Mouse (Mus musculus) urinary bladder, adult 18-20 months (tissue): ENCODE measurements at regions not wholly inside any gene's neighbourhood (a gene's known extent, or its start where the extent isn't known, plus 50 kb on each side); places are given as distances from the start of the nearest gene placed in this dataset.
A peak's percentile ranks its signal among the peaks of the same experiment; 100 is the strongest.

Source experiments
- DNase-seq, 2 experiments: peaks; one replicate each; pipeline ENCODE4 v3.0.0; 2022; ENCODE audit warnings: low spot score in 2 of 2, mixed read lengths in 2 of 2

DNA sequence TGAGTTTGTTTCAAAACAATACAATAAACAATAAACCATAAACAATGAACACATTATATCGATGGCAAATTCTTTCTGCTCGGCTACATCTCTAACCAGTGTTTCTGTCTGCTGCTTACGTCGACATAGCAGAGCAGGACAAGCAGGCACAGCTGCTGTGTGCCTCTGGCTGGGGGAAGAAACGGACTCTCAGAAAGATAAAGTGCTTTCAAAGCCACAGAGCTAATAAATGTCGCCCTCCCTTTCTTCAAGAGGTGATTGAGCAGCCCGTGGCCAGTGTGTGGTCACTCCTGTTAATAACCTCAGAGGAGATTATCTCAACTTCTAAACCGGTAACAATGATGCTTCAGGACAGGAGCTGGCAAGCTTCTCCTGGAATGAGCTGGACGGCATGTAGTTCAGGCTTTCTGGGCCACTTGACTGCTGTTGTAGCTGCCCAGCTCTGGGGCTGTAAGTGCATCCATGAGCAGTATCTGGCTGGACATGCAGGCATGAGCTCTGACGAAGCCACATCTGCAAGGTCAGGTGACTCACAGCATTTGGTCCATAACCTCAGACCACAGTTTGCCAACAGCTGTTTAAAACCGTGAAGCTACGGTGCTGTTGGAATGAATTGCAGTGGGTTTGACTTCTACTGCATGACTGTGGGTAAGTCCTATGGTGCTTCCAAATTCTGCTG, 55.6 kb downstream of the Evx1 start:
- DNase-seq = no peak

DNA sequence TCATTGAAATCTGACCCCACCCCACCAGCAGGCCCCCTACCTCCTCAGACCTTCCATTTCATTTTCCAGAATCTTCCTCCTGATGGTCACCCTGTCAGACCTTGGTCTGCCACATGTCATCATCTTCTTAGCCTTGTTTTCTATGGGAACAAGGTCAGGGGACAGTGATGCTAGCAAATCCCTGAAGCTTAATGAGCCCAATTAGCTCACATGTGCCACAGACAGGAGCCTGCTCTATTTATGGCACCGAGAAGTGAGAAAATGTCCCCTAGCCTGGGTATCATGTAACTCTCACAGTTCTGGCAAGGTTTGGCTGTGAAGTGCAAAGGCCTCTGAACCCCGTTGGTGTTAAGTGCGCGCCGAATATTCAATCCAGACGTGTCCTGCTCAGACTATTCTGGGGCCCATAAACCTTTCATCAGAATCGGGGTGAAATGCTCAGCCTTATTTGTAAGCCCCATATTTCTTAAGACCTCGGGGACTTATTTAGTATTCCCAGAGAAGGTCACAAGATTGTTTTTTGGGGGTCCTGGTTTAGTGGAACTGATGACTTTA, 57.6 kb downstream of the Evx1 start:
- no peak for DNase-seq

DNA sequence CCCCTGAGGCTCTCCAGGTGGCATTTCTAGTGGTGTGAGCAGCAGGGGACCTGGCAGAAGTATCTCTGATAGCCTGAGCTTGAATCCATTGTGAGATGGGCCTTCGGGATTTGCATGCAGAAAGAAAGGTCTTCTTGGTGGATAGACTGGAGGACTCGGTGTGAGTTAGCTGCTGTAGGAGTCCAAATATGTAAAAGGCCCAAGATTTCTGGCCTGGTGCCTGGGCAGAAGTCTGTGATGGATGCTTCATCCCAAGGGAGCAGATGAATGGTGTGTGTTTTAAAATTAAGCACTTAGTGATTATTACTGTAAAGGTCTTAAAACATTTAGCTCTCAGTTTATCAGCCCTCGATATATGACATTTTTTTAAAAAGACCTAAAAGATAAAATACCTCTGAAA, 65.8 kb downstream of the Evx1 start:
- no peak for DNase-seq

DNA sequence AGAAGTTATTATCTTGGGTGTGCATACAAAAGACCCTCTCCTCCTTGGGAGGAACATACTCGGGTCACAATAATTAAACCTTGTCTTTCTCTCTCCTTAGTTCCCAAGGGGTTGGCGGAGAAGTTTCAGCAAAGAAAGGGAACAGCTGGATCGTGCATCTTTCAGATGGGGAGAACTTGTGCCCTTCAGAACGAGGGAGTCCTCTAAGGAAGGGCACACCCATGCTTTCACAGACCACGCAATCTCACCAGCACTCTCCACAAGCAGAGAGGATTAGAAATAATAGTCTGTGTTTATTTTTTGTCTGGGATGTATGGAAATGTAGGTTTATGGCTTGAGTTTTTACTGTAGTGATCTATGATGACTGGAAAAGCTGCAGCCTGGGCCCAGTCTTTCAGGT, 66.3 kb downstream of the Evx1 start:
- DNase-seq = no peak

DNA sequence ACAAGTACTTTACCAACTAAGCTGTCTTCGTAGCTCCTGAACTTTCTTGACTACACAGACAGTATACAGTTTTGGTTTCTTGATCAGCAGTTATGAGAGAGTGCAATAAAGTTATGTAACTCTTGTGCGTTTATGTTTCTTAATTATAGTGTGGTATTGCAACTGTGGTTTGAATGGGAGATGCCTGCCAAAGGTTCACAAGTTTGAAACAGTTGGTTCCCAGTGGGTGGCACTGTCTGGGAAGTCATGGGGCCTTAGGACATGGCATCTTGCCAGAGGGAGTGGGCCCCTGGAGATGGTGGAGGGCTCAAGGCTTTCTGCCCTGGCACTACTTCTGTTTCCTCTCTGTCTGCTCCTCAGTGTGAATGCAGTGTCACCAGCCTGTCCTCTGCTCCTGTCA, 71.7 kb downstream of the Evx1 start:
- no peak for DNase-seq

DNA sequence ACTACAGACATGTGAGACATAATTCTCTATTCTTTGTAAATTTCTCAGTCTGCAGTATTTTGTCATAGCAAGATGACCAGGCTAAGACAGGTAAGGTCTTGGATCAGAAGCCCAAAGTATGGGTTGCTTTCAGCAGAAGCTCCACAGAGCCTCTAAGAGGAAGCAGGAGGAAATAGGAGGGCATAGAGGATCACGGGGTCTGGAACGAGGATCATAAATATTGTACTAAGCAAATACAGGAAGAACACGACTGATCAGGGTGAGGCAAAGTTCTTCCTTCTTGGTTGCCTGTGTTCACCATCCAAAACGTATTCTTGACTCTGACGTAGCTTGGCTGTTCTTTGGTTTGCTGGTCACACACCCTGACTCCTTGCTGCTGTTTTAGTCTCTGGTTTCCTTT, 88.1 kb downstream of the Evx1 start:
- no peak for DNase-seq

DNA sequence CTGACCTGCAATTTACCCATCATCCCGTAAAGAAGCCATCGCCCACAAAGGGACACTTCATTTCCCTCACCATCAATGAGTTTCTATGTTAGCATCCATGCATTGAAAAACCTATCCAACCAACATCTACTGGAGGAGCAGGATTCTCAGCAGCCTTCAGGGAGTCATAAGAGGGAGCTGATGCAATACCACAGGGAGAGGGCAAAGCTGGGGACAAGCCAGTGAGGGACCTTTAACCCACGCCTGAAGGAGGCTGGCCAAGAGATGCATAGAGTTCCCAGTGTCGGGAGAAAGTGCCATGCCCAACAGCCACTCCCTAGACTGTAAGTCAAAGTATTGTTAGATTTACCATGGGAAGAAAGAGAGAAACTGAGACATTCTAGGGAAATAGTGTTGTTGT, 96.7 kb downstream of the Evx1 start:
- DNase-seq = no peak

DNA sequence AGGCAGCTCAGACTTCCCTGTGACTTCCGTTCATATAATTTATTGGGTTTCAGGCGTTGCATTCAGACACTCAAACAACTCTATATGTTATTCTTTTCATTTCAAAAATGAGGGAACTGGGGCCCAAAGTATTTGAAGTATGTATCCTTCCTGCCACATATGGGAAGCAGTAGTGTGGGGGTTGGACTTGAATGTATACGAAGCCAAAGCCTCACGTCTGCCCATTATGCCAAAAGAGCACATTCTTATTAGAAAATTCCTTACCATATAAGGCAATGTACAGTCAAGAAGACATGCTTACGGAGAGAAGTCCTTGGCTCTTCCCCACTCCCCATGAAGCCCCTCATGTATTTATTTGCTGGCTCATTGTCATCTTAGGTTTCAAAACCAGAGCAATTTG, 97.4 kb downstream of the Evx1 start:
- DNase-seq = no peak

DNA sequence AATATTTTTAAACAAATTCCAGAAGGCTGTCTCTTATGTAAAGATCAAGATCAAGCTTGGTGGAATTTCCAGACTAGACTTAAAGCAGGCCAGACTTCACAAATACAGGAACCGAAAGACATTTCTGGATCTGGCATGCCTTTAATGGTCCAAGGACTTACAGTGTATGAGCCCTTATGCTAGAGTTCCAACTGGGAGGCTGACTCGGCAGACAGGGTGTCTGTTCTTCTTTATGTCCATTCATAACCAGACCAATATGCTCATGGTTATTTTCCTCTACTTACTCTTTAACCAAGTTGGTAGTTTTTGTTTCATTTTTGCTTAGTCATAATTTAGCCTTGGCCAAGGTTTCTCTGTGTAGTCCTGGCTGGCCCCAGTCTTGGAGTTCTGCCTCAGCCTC, 98.0 kb downstream of the Evx1 start:
- DNase-seq = no peak

DNA sequence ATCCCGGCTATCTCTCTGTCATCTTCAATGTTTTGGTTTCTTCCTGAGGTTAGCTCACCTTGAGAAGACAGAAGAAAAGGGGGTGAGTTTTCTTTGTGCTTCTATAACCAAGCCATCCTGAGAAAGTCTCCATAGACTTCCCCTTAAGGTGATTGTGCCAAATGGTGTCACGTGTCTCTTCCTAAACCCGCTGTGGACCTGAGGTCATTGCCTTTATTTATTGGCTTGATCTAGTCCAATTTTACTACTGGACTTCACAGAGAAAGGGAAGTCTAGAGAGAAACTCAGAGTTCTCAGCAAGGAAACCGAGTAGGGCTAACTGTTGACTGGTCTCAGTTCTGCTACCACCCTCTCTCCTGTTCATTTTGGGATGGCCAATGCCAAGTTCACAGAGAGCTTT, 100.3 kb downstream of the Evx1 start:
- DNase-seq = no peak

DNA sequence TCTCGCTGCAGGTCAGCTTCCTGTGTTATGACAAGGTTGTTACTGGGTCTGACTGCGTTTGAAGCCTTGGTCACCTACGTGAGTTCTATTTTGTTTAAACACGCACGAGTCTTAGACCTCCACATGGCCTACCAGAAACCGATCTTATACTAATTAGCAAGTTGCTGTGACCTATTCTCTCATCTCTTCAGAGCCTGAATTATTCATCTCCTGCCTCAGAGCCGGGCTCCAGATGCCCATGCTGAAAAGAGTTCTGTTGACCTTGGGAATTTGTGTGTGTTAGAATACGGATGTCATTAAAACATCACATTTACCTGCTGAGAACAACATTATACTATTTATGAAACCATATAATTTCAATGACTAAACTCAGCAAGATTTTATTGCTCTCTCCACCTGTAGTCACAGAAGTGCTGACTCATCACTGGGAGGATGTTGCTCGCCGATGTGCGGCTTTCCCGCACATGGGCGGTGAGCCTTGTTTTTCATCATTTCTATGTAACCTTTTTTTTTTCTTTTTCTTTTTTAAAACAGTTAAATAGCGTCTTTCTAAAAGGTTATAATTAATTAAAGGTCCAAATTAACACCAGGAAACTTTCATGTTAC, 102.1 kb downstream of the Evx1 start:
- DNase-seq = no peak

DNA sequence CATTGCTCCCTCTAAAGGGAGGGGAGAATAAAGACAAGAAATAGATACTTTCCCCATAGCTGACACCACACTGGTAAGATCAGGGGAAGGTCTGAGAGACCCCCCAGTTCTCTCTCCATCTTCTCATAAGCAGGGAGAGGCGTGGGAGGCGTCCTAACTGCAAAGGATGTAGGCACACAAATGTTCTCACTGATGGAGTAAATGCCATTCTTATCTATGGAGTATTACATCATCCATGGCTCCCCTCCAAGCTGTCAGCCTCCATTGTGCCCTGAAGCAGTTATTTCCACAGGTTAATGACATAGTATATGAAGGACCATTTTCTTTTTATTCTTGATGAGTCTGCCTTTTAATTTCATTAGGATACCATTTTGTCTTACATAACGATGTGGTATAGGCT, 103.2 kb downstream of the Evx1 start:
- no peak for DNase-seq

DNA sequence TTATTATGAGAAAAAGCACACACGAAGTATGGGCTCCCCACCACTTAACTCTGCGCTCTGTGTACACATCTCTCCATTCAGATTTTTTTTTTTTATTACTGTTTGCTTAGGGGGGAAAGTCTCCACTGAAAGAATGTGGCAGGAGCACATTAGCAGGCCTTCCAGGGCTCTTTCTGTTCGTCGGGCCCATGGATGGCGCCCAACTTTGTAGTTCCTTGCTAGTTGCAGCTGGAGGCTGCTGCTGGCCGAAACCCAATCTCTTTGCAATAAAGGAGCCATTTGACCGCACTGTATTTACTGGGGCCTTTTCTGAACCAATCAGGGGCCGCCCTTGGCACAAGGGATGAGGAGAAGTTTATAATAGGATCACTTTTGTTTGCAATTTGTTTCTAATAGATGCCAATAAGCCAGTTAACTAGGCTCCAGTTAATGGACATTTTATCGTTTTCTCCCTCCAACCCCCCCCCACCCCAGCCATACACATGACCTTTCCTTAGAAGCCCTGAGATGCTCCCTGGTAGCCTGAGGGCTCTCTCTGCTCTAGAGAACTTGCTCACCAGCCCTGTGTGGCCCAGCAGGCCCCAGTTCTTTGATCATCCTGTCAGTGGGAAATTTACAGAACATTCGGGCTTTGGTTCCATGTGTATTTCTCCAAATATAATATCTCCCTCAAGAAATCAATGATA, 104.3 kb downstream of the Evx1 start:
- peak in 1 of 2 experiments; percentile 42 for DNase-seq

DNA sequence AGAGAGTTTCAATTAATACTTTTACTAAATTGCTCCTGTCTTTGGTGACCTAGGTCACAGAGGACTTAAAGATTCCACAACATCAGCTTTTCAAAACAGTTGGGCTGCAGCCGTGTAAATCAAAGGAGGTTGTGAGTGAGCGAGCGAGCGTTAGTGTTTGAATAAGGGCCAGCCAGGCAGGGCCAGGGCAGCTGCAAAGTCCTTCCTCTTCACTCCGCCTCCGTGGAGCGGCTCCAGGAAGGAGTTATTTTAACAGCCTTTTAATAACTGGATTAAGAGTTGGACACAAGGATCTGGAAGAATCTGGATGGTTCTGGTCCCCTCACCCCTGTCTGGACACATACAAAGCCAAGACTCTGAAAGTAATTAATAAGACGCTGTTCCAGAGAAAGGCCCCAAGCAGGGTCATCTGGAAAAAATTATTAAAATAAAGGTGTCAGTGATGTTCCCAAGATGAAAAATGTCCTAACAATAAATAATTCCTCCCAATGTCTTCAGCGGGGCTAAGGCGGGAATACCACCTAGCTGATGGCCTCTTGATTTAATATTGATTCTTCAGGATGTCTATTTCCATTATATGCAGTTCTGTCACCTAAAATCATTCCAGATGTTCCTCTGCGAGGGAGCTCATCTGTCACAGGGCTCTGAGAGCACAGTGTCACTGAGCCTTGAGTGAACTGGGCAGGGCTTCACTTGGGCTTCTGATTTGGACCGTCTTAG, 105.3 kb downstream of the Evx1 start:
- DNase-seq = peak in 1 of 2 experiments; percentile 46

DNA sequence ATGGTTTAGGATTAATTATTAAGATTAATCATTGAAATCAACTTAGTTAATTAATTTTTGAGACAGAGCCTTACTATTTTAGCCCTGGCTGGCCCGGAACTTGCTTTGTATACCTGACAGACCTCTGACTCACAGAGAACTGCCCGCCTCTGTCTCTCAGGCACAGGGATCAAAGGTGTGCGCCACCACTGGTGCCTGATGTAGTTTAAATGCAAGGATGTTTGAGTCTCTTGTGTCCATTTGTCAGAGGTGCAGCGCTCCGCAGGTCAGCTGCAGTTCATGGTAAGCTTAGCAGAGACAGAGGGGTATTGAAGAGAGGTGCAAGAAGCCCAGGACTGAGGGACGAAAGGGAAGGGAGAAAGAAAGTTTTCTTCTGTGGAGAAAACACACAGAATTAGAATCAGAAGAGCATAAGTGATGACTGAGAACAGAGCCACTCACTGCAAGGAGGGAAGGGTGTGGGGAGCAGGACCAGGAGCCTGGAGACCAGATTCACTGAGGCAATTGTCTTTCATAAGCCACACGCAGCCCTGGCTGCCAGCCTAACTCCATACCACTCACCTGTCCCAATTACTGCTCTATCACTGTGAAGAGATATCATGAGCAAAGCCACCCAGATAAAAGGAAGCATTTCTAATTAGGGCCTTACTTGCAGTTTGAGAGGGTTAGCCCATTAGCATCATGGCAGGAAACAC, 107.1 kb downstream of the Evx1 start:
- no peak for DNase-seq

DNA sequence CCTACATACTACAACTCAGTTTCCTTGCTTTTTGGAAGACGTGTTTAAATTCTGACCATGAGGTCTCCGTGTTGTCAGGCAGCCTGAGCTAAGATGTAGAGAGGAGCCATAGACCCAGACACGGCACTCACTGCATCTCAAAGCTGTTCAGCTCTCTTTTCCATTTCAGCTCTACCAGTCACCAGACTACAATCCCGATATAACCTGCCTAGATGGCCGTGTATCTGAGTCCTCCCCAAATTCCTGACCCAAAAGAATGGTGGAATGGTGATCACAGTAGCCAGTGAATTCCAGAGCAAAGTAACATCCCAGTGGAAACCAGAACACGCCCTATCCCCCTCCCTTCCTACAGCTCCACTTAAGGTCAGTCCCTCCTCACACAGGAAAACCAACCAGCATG, 108.5 kb downstream of the Evx1 start:
- no peak for DNase-seq

DNA sequence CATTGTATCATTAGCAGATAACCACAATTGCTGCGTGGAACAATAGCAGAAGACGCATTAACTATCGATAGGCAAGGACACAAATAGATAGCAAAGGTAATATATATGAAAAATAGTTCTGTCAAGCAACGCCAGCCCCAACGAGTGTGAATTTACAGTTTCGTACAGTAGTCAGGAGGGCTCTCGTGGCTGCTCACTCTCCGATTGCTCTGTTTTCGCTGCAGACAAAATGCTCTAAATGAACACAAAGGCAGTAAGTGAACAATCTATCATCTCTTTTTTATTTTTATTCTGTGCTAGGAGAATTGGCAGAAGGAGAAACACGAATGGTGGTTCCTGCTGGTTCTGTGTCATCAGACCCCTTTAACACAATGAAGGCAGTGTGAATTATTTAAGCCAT, 109.4 kb downstream of the Evx1 start:
- DNase-seq = no peak

DNA sequence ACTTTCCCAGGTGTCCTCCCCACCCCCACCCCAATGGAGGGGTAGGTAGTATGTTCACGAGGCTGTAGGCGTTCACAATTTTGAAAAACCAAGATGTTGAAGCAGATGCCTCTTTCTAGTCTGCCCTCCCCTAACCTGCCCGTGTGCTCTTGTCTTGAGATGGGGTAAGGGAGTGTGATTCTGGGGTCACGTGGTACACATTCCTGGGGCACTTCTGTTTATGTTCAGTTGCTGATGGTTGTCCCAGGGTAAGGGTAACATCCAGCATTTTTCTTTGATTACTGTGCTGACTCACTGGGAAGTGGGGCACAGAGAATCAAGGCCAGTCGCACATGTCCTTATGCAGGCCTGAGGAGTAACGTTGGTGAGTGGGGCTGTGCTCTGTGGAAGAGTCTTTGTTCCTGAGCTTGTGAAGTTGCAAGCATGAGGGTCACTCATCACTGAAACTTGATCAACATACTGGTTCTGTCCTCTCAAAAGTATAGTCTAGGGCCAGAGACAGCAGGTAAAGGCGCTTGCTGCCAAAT, 110.3 kb downstream of the Evx1 start:
- no peak for DNase-seq

DNA sequence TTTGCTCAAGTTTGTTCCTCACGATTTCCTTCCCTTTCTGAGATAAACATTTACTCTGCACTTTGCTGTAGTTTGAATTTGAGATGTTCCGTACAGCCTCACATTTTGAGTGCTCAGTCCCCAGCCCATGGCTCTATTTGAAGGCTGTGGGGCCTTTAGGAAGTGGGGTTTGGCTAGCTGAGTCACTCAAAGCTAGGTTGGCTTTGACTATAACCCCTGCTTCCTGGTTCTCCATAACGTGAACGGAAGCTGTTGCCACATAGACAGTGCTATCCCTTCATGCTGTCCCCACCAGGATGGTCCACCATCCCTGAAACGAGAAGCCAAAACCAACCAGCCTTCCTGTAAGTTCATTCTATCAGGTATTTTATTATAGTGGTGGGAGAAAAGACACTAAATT, 111.1 kb downstream of the Evx1 start:
- DNase-seq = no peak

DNA sequence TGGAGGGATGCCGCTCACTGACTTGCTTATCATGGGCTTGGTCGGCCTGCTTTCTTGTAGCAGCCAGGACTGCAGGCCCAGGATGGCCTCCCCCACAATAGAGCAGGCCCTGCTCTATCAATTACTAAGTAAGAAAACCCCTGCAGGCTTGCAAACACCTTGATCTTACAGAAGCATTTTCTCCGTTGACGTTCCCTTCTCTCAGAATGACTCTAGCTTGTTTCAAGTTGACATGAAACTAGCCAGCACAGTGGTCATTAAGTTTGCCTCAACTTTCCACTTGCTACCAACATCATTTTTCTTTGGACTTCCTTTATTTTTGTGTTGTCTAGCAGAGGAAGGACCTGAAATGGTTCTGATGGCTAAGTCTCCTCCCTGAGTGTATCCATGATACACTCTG, 111.8 kb downstream of the Evx1 start:
- DNase-seq = no peak

DNA sequence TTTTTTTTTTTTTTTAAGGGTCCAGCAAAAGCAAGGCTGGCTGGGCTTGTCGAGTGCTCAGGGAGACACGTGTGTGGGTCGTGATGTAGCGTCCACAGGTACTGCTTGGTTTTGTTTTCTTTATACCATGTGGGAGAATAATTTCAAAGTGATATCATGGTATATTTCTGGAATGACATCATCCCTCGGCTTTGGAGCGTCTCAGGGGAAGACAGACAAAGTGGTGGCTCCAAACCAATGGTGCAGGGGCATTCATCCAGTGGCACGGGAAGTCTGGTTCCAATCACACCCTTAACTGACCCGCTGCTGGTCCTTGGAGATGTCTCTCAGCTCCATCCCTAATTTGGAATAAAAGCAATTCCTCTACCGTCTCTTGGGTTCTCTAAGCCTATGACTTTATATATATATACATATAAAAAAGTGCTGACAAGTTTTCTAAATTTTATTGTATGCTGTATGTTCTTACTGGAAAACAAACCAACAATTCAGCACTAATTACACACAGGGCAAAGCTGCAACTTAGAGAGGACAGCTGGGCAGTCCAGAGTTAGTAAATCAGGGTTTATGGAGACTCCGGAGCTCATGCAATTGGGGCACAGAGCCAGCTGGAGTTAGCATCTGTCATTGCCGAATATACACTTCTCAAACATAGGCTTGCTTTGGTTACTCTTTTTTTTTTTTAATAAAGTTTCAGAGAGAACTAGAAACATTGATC, 115.3 kb downstream of the Evx1 start:
- DNase-seq = no peak
